ENCODE assay signal across 28 mouse cellular contexts in the genomic region with DNA sequence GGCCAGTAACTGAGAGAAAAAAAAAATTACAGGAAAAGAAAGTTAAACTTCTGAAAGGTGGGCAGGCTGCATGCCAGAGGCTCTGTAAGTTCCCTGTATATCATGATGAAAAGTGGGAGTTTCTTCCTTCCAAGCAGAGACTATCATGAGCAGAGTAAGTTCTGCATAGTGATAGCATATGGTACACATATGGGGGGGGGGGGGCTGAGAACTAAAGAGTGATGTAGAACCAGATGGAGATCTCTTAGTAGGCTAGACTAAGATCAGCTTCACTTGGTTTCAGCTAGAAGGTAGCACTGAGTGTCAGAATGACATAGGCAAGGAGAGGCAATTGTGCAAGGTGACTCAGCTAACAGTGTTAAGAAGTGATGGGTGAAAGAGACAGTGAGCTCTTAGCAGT. TPM values are rescaled to one million over a fixed set of nuclear protein-coding genes. Genes with fewer than 3 reads are reported as not detected.
DNase-seq lines count a peak whose midpoint lies in the region; ATAC-seq and TF ChIP-seq lines count a peak whose summit lies in the region.
"Had no signal": no experiment of that assay in that cellular context is flagged by ENCODE, and none has a peak within 500 bp of the region (broad histone marks: within the 10 kb centered on the region; RNA-seq: fewer than 3 reads in every experiment).

No protein-coding gene starts in this region.

- H3K27me3 ChIP-seq in forebrain, embryonic 13.5 days: no peaks in the 10 kb centered on the region
- H3K27me3 ChIP-seq in forebrain, embryonic 12.5 days: no peaks in the 10 kb centered on the region
- H3K27me3 ChIP-seq in forebrain, embryonic 16.5 days (replicated peaks; ENCODE audit: control insufficient read depth, insufficient read depth, low read length): no peaks in the 10 kb centered on the region
- H3K27me3 ChIP-seq in forebrain, embryonic 10.5 days (ENCODE audit: poor library complexity, severe bottlenecking): no peaks in the 10 kb centered on the region
- no peaks in the 10 kb centered on the region for H3K27me3 ChIP-seq in hindbrain, postnatal 0 days (ENCODE audit: insufficient read depth, low read length)
- no peaks in the 10 kb centered on the region for H3K27me3 ChIP-seq in hindbrain, embryonic 16.5 days (replicated peaks; ENCODE audit: control insufficient read depth, insufficient read depth, low read length)
- H3K27me3 ChIP-seq: CH12.LX; intestine, embryonic 15.5 days; kidney, embryonic 15.5 days had no signal

- no peak overlapping the region for H3K27ac ChIP-seq in forebrain, embryonic 13.5 days
- no peak overlapping the region for H3K27ac ChIP-seq in forebrain, embryonic 12.5 days
- no peak overlapping the region for H3K27ac ChIP-seq in forebrain, embryonic 16.5 days (ENCODE audit: low read length)
- no peak overlapping the region for H3K27ac ChIP-seq in forebrain, embryonic 10.5 days
- no peak overlapping the region for H3K27ac ChIP-seq in hindbrain, postnatal 0 days
- no peak overlapping the region for H3K27ac ChIP-seq in hindbrain, embryonic 16.5 days (ENCODE audit: low read depth, low read length)
- H3K27ac ChIP-seq: gastrocnemius, adult 2 months; hindbrain, embryonic 14.5 days; intestine, embryonic 15.5 days; kidney, embryonic 15.5 days had no signal

- no peak overlapping the region for H3K9ac ChIP-seq in forebrain, embryonic 13.5 days
- H3K9ac ChIP-seq in forebrain, embryonic 12.5 days: no peak overlapping the region
- H3K9ac ChIP-seq in forebrain, embryonic 16.5 days (replicated peaks; ENCODE audit: low read depth, low read length): no peak overlapping the region
- H3K9ac ChIP-seq in hindbrain, postnatal 0 days (replicated peaks; ENCODE audit: low read length): no peak overlapping the region
- H3K9ac ChIP-seq in hindbrain, embryonic 16.5 days (ENCODE audit: low read depth, low read length): no peak overlapping the region
- H3K9ac ChIP-seq: hindbrain, embryonic 14.5 days; intestine, embryonic 15.5 days; kidney, embryonic 15.5 days had no signal

- peaks cover 30% of the 10 kb centered on the region for H3K36me3 ChIP-seq in forebrain, embryonic 13.5 days (ENCODE audit: poor library complexity, severe bottlenecking)
- peaks cover 22% of the 10 kb centered on the region for H3K36me3 ChIP-seq in forebrain, embryonic 12.5 days (replicated peaks)
- peaks cover 7% of the 10 kb centered on the region for H3K36me3 ChIP-seq in forebrain, embryonic 16.5 days (ENCODE audit: control insufficient read depth, insufficient read depth)
- H3K36me3 ChIP-seq in forebrain, embryonic 10.5 days (replicated peaks): peaks cover 45% of the 10 kb centered on the region
- peaks cover 6% of the 10 kb centered on the region; the same call in 1 of the 2 replicates for H3K36me3 ChIP-seq in hindbrain, postnatal 0 days (ENCODE audit: insufficient read depth, low read length)
- H3K36me3 ChIP-seq in hindbrain, embryonic 16.5 days (ENCODE audit: control insufficient read depth, insufficient read depth, low read length): peaks cover 11% of the 10 kb centered on the region

- DNase-seq in forebrain, embryonic 10.5 days (ENCODE audit: extremely low spot score, low spot score): no peak
- no peak for DNase-seq in hindbrain, postnatal 0 days (ENCODE audit: low spot score)
- DNase-seq in thymus, postnatal 4 days: no peak
- DNase-seq: adrenal gland, adult 8-10 months; adrenal gland, postnatal 25 days; B cell, adult 2 months; cerebellum, adult 11 months; cerebellum, adult 2 months; cerebellum, adult 9-11 months; cerebellum, postnatal 25 days; embryo, embryonic 11 days; gastrocnemius, adult 2 months; gastrocnemius, postnatal 14 days; heart, adult 11 months; kidney, adult 11 months; kidney, adult 8-10 months had no signal

- no peak overlapping the region for H3K4me3 ChIP-seq in forebrain, embryonic 13.5 days
- H3K4me3 ChIP-seq in forebrain, embryonic 12.5 days (replicated peaks): no peak overlapping the region
- no peak overlapping the region for H3K4me3 ChIP-seq in forebrain, embryonic 16.5 days (replicated peaks; ENCODE audit: low read length)
- no peak overlapping the region for H3K4me3 ChIP-seq in forebrain, embryonic 10.5 days
- no peak overlapping the region for H3K4me3 ChIP-seq in hindbrain, postnatal 0 days (ENCODE audit: low read length)
- no peak overlapping the region for H3K4me3 ChIP-seq in hindbrain, embryonic 16.5 days (ENCODE audit: low read length)
- H3K4me3 ChIP-seq: gastrocnemius, adult 2 months; intestine, embryonic 15.5 days; kidney, embryonic 15.5 days had no signal

- TF ChIP-seq CTCF in hindbrain, postnatal 0 days (IDR thresholded peaks at IDR 0.05; ENCODE audit: low read depth): no peak

- H3K4me2 ChIP-seq in forebrain, embryonic 13.5 days: no peak overlapping the region
- no peak overlapping the region for H3K4me2 ChIP-seq in forebrain, embryonic 12.5 days
- no peak overlapping the region for H3K4me2 ChIP-seq in forebrain, embryonic 16.5 days (ENCODE audit: low read length)
- H3K4me2 ChIP-seq in hindbrain, postnatal 0 days (ENCODE audit: low read depth, low read length): no peak overlapping the region
- no peak overlapping the region for H3K4me2 ChIP-seq in hindbrain, embryonic 16.5 days (ENCODE audit: low read length)
- H3K4me2 ChIP-seq: heart, embryonic 11.5 days; hindbrain, embryonic 14.5 days; intestine, embryonic 15.5 days; kidney, embryonic 15.5 days had no signal

- no peaks in the 10 kb centered on the region for H3K9me3 ChIP-seq in forebrain, embryonic 13.5 days (replicated peaks)
- no peaks in the 10 kb centered on the region for H3K9me3 ChIP-seq in forebrain, embryonic 12.5 days
- no peaks in the 10 kb centered on the region for H3K9me3 ChIP-seq in forebrain, embryonic 16.5 days (ENCODE audit: control insufficient read depth, low read length)
- no peaks in the 10 kb centered on the region for H3K9me3 ChIP-seq in forebrain, embryonic 10.5 days
- no peaks in the 10 kb centered on the region for H3K9me3 ChIP-seq in hindbrain, postnatal 0 days (ENCODE audit: low read length)
- H3K9me3 ChIP-seq in hindbrain, embryonic 16.5 days (ENCODE audit: control insufficient read depth, low read length): no peaks in the 10 kb centered on the region
- H3K9me3 ChIP-seq: G1E; intestine, embryonic 15.5 days; kidney, embryonic 15.5 days had no signal

- ATAC-seq in forebrain, embryonic 13.5 days: peak; percentile 61; the same call in 1 of the 2 replicates
- ATAC-seq in forebrain, embryonic 12.5 days (ENCODE audit: low FRiP score): no peak
- peak; percentile 38 for ATAC-seq in forebrain, embryonic 16.5 days
- ATAC-seq in hindbrain, postnatal 0 days: peak; percentile 21; the same call in 1 of the 2 replicates
- no peak for ATAC-seq in hindbrain, embryonic 16.5 days
- 0 out of 2 replicates have a peak, but pooled peaks have one; percentile 26 for ATAC-seq in megakaryocyte-erythroid progenitor cell, adult 5-6 weeks (replicated peaks; ENCODE audit: low FRiP score, low TSS enrichment, poor library complexity, severe bottlenecking)
- ATAC-seq: activated CD4-positive, CD25-positive, alpha-beta regulatory T cell, adult 4 months; intestine, embryonic 15.5 days had no signal

- no peaks in the 10 kb centered on the region for H3K4me1 ChIP-seq in forebrain, embryonic 13.5 days
- H3K4me1 ChIP-seq in forebrain, embryonic 12.5 days: no peaks in the 10 kb centered on the region
- H3K4me1 ChIP-seq in forebrain, embryonic 16.5 days (replicated peaks; ENCODE audit: control insufficient read depth, insufficient read depth, low read length): no peaks in the 10 kb centered on the region
- no peaks in the 10 kb centered on the region for H3K4me1 ChIP-seq in forebrain, embryonic 10.5 days
- H3K4me1 ChIP-seq in hindbrain, postnatal 0 days (ENCODE audit: insufficient read depth, low read length): no peaks in the 10 kb centered on the region
- no peaks in the 10 kb centered on the region for H3K4me1 ChIP-seq in hindbrain, embryonic 16.5 days (ENCODE audit: control insufficient read depth, insufficient read depth, low read depth, low read length)
- H3K4me1 ChIP-seq: intestine, embryonic 15.5 days; kidney, embryonic 15.5 days had no signal

RNA-seq across cellular contexts. Expression of a gene that starts 55.3 kb away (rescaled TPM):
- polyA plus RNA-seq in forebrain, embryonic 13.5 days (2015; fragmentation: Nextera tagmentation; extraction: Ambion mirVana): 16.3 and 17.9 TPM in 2 replicates
- polyA plus RNA-seq in forebrain, embryonic 12.5 days (2016; fragmentation: Nextera tagmentation; extraction: Ambion mirVana): 12.9 and 20.3 TPM in 2 replicates
- polyA plus RNA-seq in forebrain, embryonic 16.5 days (2015; fragmentation: Nextera tagmentation; extraction: Ambion mirVana): 12.1 and 15.4 TPM in 2 replicates
- polyA plus RNA-seq in forebrain, embryonic 10.5 days (2016; fragmentation: Nextera tagmentation; extraction: Ambion mirVana): 13.1 and 13.5 TPM in 2 replicates
- 64.9 and 69.5 TPM in 2 replicates for total RNA-seq in hindbrain, postnatal 0 days (2014; rRNA removed)
- polyA plus RNA-seq in hindbrain, postnatal 0 days (2015; fragmentation: Nextera tagmentation; extraction: Ambion mirVana): 20.6 and 21.1 TPM in 2 replicates
- polyA plus RNA-seq in hindbrain, embryonic 16.5 days (2015; fragmentation: Nextera tagmentation; extraction: Ambion mirVana): 11.7 and 15.2 TPM in 2 replicates
- 44.4 and 55.8 TPM in 2 replicates for total RNA-seq in megakaryocyte-erythroid progenitor cell, adult 5-6 weeks (2014; fragmentation: Nextera tagmentation)
- 23.0 and 25.5 TPM in 2 replicates for total RNA-seq in megakaryocyte-erythroid progenitor cell, adult 5-6 weeks (2017)

Comparison
In these comparisons a context has a peak if more than half of its experiments do, and no peak if none do; other contexts are left out.
1. ATAC-seq: peak in forebrain, embryonic 13.5 days (single experiment), forebrain, embryonic 16.5 days (single experiment), hindbrain, postnatal 0 days (single experiment) and megakaryocyte-erythroid progenitor cell, adult 5-6 weeks (single experiment); none in forebrain, embryonic 12.5 days (single experiment) and hindbrain, embryonic 16.5 days (single experiment).